Mouse (Mus musculus) hindbrain, embryonic 14.5 days (tissue): ENCODE results near the gene Nrl. TPM values are rescaled to one million over a fixed set of nuclear protein-coding genes. Genes with fewer than 3 reads are reported as not detected.

Experiments
- ATAC-seq: fragments of 200-750 bp; cut with Nextera tagmentation; 2 replicates; pipeline ENCODE4 v1.8.0; 2017; ENCODE audit warnings: moderate number of reproducible peaks, mild to moderate bottlenecking, moderate TSS enrichment, moderate library complexity; ENCODE audit not compliant: low FRiP score
- DNase-seq: peaks from one replicate; pipeline ENCODE4 v3.0.0-alpha.2; 2015; ENCODE audit warnings: low spot score
- H3K27ac ChIP-seq: fragments of 300-500 bp; sonication (generic); 2 replicates; pipeline ENCODE4 v1.5.1; 2014; ENCODE audit warnings: mild to moderate bottlenecking, moderate library complexity
- H3K27me3 ChIP-seq: fragments of 300-500 bp; sonication (generic); 2 replicates; pipeline ENCODE4 v1.6.1; 2014; ENCODE audit warnings: mild to moderate bottlenecking, low read length, mixed read lengths; ENCODE audit not compliant: control insufficient read depth, insufficient read depth
- H3K36me3 ChIP-seq: fragments of 300-500 bp; sonication (generic); replicated peaks from 2 replicates; pipeline ENCODE4 v1.6.1; 2014; ENCODE audit not compliant: control insufficient read depth, insufficient read depth
- H3K4me1 ChIP-seq: fragments of 300-500 bp; sonication (generic); replicated peaks from 2 replicates; pipeline ENCODE4 v1.6.1; 2014; ENCODE audit warnings: antibody characterized with exemption, low read length, mixed read lengths; ENCODE audit not compliant: control insufficient read depth, insufficient read depth
- H3K4me2 ChIP-seq: fragments of 300-500 bp; sonication (generic); replicated peaks from 2 replicates; pipeline ENCODE4 v1.6.1; 2014; ENCODE audit warnings: mild to moderate bottlenecking, moderate library complexity
- H3K4me3 ChIP-seq: fragments of 300-500 bp; sonication (generic); replicated peaks from 2 replicates; pipeline ENCODE4 v1.5.1; 2014; ENCODE audit warnings: mild to moderate bottlenecking, low read length
- H3K9ac ChIP-seq: fragments of 300-500 bp; sonication (generic); 2 replicates; pipeline ENCODE4 v1.6.1; 2014
- H3K9me3 ChIP-seq: fragments of 300-500 bp; sonication (generic); 2 replicates; pipeline ENCODE4 v1.6.1; 2016; ENCODE audit warnings: low read length; ENCODE audit not compliant: control insufficient read depth
- WGBS: fragments of 180-500 bp; shearing (Covaris S2); extraction: QIAGEN DNeasy Blood & Tissue Kit; methylation state at CpG from one replicate; pipeline ENCODE4 v1.1.7; 2014; 5-methylcytosine and 5-hydroxymethylcytosine counted together
- polyA plus RNA-seq: library from polyadenylated mRNA; unstranded; fragments of >200 nt; fragmentation: Nextera tagmentation; extraction: Ambion mirVana; gene quantifications from 2 replicates; pipeline ENCODE4 v1.2.1, GENCODE M21; 2014

The Nrl gene
- polyA plus RNA-seq, 1 experiment from 2014 or later: 0.17 TPM

- peak within 1 kb of the TSS; percentile 59 for H3K9ac ChIP-seq
Observed at GRCm38 (mm10) chr14:55478651-55479599, 45.9 kb downstream of the Nrl start, which contains the start of gene Dhrs4. Gene Dhrs4 (plus strand): TSS chr14:55478758.

GRCm38 (mm10) chr14:55477829-55478228 lies 47.0 kb downstream of the Nrl start:
- H3K4me2 ChIP-seq: no peak overlapping the region
- no peak for DNase-seq
- WGBS: 94% methylated on average over 5 of the region's 5 CpGs
- no peaks in the 10 kb centered on the region for H3K9me3 ChIP-seq
- H3K4me3 ChIP-seq: no peak overlapping the region
- H3K27ac ChIP-seq: no peak overlapping the region
- H3K36me3 ChIP-seq: no peaks in the 10 kb centered on the region
- H3K9ac ChIP-seq: no peak overlapping the region
- no peaks in the 10 kb centered on the region for H3K27me3 ChIP-seq
- H3K4me1 ChIP-seq: no peaks in the 10 kb centered on the region
- ATAC-seq: no peak

More at GRCm38 (mm10) chr14:55478651-55479599, 45.9 kb downstream of the Nrl start, which contains the start of gene Dhrs4:
- Histone ChIP-seq H3K4me2 (peak within 1 kb of the TSS; percentile 62), H3K9me3 (no peaks in the 10 kb centered on the region), H3K27me3 (no peaks in the 10 kb centered on the region), H3K27ac (no peak within 1 kb of the TSS), H3K4me3 (peak within 1 kb of the TSS; percentile 46), H3K36me3 (no peaks in the 10 kb centered on the region), H3K4me1 (no peaks in the 10 kb centered on the region)
- DNase-seq: peak; percentile 81
- WGBS: 1% methylated on average over 38 of the region's 38 CpGs
- peak; percentile 89 for ATAC-seq

- 100% methylated on average over 1 of the region's 1 CpGs for WGBS
- no peak for ATAC-seq
- H3K36me3 ChIP-seq: no peaks in the 10 kb centered on the region
Observed at GRCm38 (mm10) chr14:55477421-55477820, 47.4 kb downstream of the Nrl start.

GRCm38 (mm10) chr14:55475654-55476053 lies 49.1 kb downstream of the Nrl start:
- Histone ChIP-seq H3K27me3 (no peaks in the 10 kb centered on the region), H3K36me3 (no peaks in the 10 kb centered on the region), H3K27ac (no peak overlapping the region), H3K9me3 (no peaks in the 10 kb centered on the region), H3K4me2 (no peak overlapping the region), H3K9ac (no peak overlapping the region), H3K4me3 (no peak overlapping the region), H3K4me1 (no peaks in the 10 kb centered on the region)
- no peak for DNase-seq
- no peak for ATAC-seq
- 52% methylated on average over 2 of the region's 2 CpGs for WGBS

More at GRCm38 (mm10) chr14:55477421-55477820, 47.4 kb downstream of the Nrl start:
- Histone ChIP-seq H3K9me3 (no peaks in the 10 kb centered on the region), H3K4me1 (no peaks in the 10 kb centered on the region), H3K27me3 (no peaks in the 10 kb centered on the region), H3K9ac (no peak overlapping the region), H3K27ac (no peak overlapping the region), H3K4me3 (no peak overlapping the region), H3K4me2 (no peak overlapping the region)
- no peak for DNase-seq

GRCm38 (mm10) chr14:55470806-55471205 lies 54.0 kb downstream of the Nrl start:
- H3K4me1 ChIP-seq: no peaks in the 10 kb centered on the region
- H3K4me2 ChIP-seq: no peak overlapping the region
- H3K27me3 ChIP-seq: no peaks in the 10 kb centered on the region
- no peak for ATAC-seq
- no peak overlapping the region for H3K4me3 ChIP-seq
- DNase-seq: no peak
- H3K9ac ChIP-seq: no peak overlapping the region
- H3K36me3 ChIP-seq: no peaks in the 10 kb centered on the region
- no peaks in the 10 kb centered on the region for H3K9me3 ChIP-seq
- WGBS: 15% methylated on average over 10 of the region's 10 CpGs
- no peak overlapping the region for H3K27ac ChIP-seq

- WGBS: 85% methylated on average over 6 of the region's 6 CpGs
- no peak for DNase-seq
- H3K9ac ChIP-seq: no peak overlapping the region
- H3K4me3 ChIP-seq: no peak overlapping the region
- no peak overlapping the region for H3K27ac ChIP-seq
- no peaks in the 10 kb centered on the region for H3K9me3 ChIP-seq
- no peak overlapping the region for H3K4me2 ChIP-seq
- H3K27me3 ChIP-seq: no peaks in the 10 kb centered on the region
- H3K4me1 ChIP-seq: no peaks in the 10 kb centered on the region
- no peaks in the 10 kb centered on the region for H3K36me3 ChIP-seq
- ATAC-seq: no peak
Observed at GRCm38 (mm10) chr14:55469821-55470220, 55.0 kb downstream of the Nrl start.

GRCm38 (mm10) chr14:55469041-55469440 lies 55.7 kb downstream of the Nrl start:
- no peak overlapping the region for H3K27ac ChIP-seq
- no peak overlapping the region for H3K4me3 ChIP-seq
- H3K36me3 ChIP-seq: no peaks in the 10 kb centered on the region
- ATAC-seq (no peak), DNase-seq (no peak)
- no peak overlapping the region for H3K4me2 ChIP-seq
- 87% methylated on average over 2 of the region's 2 CpGs for WGBS
- H3K9ac ChIP-seq: no peak overlapping the region
- no peaks in the 10 kb centered on the region for H3K9me3 ChIP-seq
- H3K27me3 ChIP-seq: no peaks in the 10 kb centered on the region
- no peaks in the 10 kb centered on the region for H3K4me1 ChIP-seq

Other genes starting within 250 kb of the Nrl start
- 12.4 and 14.1 TPM in 2 replicates for gene Dhrs4, start 46.2 kb downstream of the Nrl start, polyA plus RNA-seq
- gene Carmil3, start 34.3 kb downstream of the Nrl start, polyA plus RNA-seq: 30.0 and 31.1 TPM in 2 replicates
- gene Cpne6, start 14.5 kb downstream of the Nrl start, polyA plus RNA-seq: 3.2 and 4.2 TPM in 2 replicates
- 17.5 and 19.2 TPM in 2 replicates for gene Pck2, start 15.3 kb upstream of the Nrl start, polyA plus RNA-seq
- 107 and 112 TPM in 2 replicates for gene Dcaf11, start 35.0 kb upstream of the Nrl start, polyA plus RNA-seq
- 1.4 TPM in 1 of 2 replicates, not detected in the other for gene A730061H03Rik, start 35.4 kb upstream of the Nrl start, polyA plus RNA-seq
- gene Fitm1, start 50.6 kb upstream of the Nrl start, polyA plus RNA-seq: 0.27 TPM in 1 of 2 replicates, not detected in the other
- gene Psme1, start 53.1 kb upstream of the Nrl start, polyA plus RNA-seq: 192 and 207 TPM in 2 replicates
- 37.2 and 39.2 TPM in 2 replicates for gene Emc9, start 60.3 kb upstream of the Nrl start, polyA plus RNA-seq
- gene Psme2, start 66.1 kb upstream of the Nrl start, polyA plus RNA-seq: 152 and 179 TPM in 2 replicates
- 12.5 and 20.4 TPM in 2 replicates for gene Rnf31, start 66.7 kb upstream of the Nrl start, polyA plus RNA-seq
- 7.4 and 8.0 TPM in 2 replicates for gene Irf9, start 78.6 kb upstream of the Nrl start, polyA plus RNA-seq
- 8.6 and 9.0 TPM in 2 replicates for gene Rec8, start 93.1 kb upstream of the Nrl start, polyA plus RNA-seq
- gene Ipo4, start 111.0 kb upstream of the Nrl start, polyA plus RNA-seq: 110 and 114 TPM in 2 replicates
- 1.5 and 2.8 TPM in 2 replicates for gene Gm49378, start 112.9 kb upstream of the Nrl start, polyA plus RNA-seq
- 58.9 and 68.0 TPM in 2 replicates for gene Tm9sf1, start 118.8 kb upstream of the Nrl start, polyA plus RNA-seq
- 0.31 and 0.33 TPM in 2 replicates for gene Tssk4, start 125.2 kb upstream of the Nrl start, polyA plus RNA-seq
- 70.4 and 71.0 TPM in 2 replicates for gene Mdp1, start 135.5 kb upstream of the Nrl start, polyA plus RNA-seq
- 35.8 and 40.8 TPM in 2 replicates for gene Gmpr2, start 147.0 kb upstream of the Nrl start, polyA plus RNA-seq
- 544 and 612 TPM in 2 replicates for gene Nedd8, start 147.1 kb upstream of the Nrl start, polyA plus RNA-seq
- gene Tinf2, start 156.8 kb upstream of the Nrl start, polyA plus RNA-seq: 24.3 and 25.1 TPM in 2 replicates
- 0.14 and 0.25 TPM in 2 replicates for gene Tgm1, start 188.9 kb upstream of the Nrl start, polyA plus RNA-seq
- 46.2 and 48.8 TPM in 2 replicates for gene Rabggta, start 197.3 kb upstream of the Nrl start, polyA plus RNA-seq
- 70.8 and 72.3 TPM in 2 replicates for gene Dhrs1, start 220.7 kb upstream of the Nrl start, polyA plus RNA-seq
- 31.4 and 33.0 TPM in 2 replicates for gene Nop9, start 220.7 kb upstream of the Nrl start, polyA plus RNA-seq
- not detected in 2 replicates for gene Cideb, start 233.5 kb upstream of the Nrl start, polyA plus RNA-seq
- 0.36 and 0.70 TPM in 2 replicates for gene Ltb4r2, start 236.4 kb upstream of the Nrl start, polyA plus RNA-seq
- 0.20 TPM in 1 of 2 replicates, not detected in the other for gene Ltb4r1, start 241.0 kb upstream of the Nrl start, polyA plus RNA-seq